Mouse (Mus musculus): ENCODE data around the gene Rpl18a.

DNA sequence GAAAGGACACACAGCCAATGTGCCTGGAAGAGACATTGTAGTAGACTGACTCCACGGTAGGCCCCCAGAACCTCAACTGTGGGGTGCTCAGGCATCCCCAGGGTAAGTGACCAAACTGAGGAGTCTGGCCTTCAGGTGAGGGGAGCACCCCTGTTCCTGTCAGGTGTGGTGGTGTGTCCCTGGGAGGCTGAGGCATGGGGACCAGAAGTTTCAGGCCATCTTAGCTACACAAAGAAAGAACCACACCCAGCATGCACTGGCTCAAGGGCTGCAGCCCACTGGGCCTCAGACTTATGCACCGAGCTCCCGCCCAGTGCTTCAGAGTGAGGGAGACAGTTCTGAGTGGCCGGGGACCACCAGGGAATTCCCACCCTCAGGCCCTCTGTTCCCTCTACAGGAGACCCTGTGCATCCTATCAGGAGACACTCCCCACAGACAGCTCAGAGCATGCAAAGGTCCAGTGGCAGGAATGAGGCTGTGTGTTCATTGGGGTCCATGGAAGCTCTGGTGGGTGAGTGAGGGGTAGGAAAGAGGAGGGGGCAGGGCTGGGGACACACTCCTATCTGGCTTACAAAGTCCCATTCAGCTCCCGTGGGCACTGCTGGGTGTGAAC, 25.9 kb downstream of the Rpl18a start:
- TF ChIP-seq POLR2A (IDR thresholded peaks at IDR 0.05; ENCODE audit: low read depth, low read length) (no peak), CTCF (conservative IDR thresholded peaks at IDR 0.05; ENCODE audit: insufficient read depth, insufficient read length, low read depth, low read length) (no peak)

Measured in kidney, adult 2 months (tissue).